Mouse (Mus musculus): ENCODE measurements around the gene Plcb4. TPM values are rescaled to one million over a fixed set of nuclear protein-coding genes. Genes with fewer than 3 reads are reported as not detected.

Gene Plcb4
- polyA plus RNA-seq, 1 experiment from 2014 or later, result 12.7 TPM

GRCm38 (mm10) chr2:135652040-135652439 lies 6.8 kb upstream of the Plcb4 start:
- Histone ChIP-seq H3K9me3 (no peaks in the 10 kb centered on the region), H3K27me3 (replicated peaks) (no peaks in the 10 kb centered on the region), H3K4me1 (replicated peaks) (no peaks in the 10 kb centered on the region), H3K36me3 (no peaks in the 10 kb centered on the region), H3K4me2 (replicated peaks) (no peak overlapping the region), H3K4me3 (replicated peaks) (no peak overlapping the region), H3K9ac (no peak overlapping the region), H3K27ac (no peak overlapping the region)
- 88% methylated on average over 6 of the region's 6 CpGs for WGBS
- ATAC-seq, result no peak

GRCm38 (mm10) chr2:135652451-135652850 lies 6.4 kb upstream of the Plcb4 start:
- Histone ChIP-seq H3K4me1 (replicated peaks) (no peaks in the 10 kb centered on the region), H3K4me2 (replicated peaks) (no peak overlapping the region), H3K27me3 (replicated peaks) (no peaks in the 10 kb centered on the region), H3K4me3 (replicated peaks) (no peak overlapping the region), H3K9me3 (no peaks in the 10 kb centered on the region), H3K9ac (no peak overlapping the region), H3K27ac (no peak overlapping the region), H3K36me3 (no peaks in the 10 kb centered on the region)
- no peak for ATAC-seq
- WGBS, result 81% methylated on average over 4 of the region's 4 CpGs

- Histone ChIP-seq H3K4me3 (replicated peaks) (no peak overlapping the region), H3K4me2 (replicated peaks) (no peak overlapping the region), H3K4me1 (replicated peaks) (no peaks in the 10 kb centered on the region), H3K36me3 (no peaks in the 10 kb centered on the region), H3K27ac (no peak overlapping the region), H3K9ac (no peak overlapping the region), H3K9me3 (no peaks in the 10 kb centered on the region), H3K27me3 (replicated peaks) (no peaks in the 10 kb centered on the region)
- WGBS, result 81% methylated on average over 1 of the region's 1 CpGs
- no peak for ATAC-seq
Observed at GRCm38 (mm10) chr2:135655948-135656347, 2.9 kb upstream of the Plcb4 start.

GRCm38 (mm10) chr2:135656586-135656985 lies 2.2 kb upstream of the Plcb4 start:
- H3K27me3 ChIP-seq (replicated peaks), result no peaks in the 10 kb centered on the region
- H3K4me1 ChIP-seq (replicated peaks), result no peaks in the 10 kb centered on the region
- H3K4me2 ChIP-seq (replicated peaks), result no peak overlapping the region
- no peak overlapping the region for H3K27ac ChIP-seq
- no peaks in the 10 kb centered on the region for H3K36me3 ChIP-seq
- 62% methylated on average over 6 of the region's 6 CpGs for WGBS
- H3K4me3 ChIP-seq (replicated peaks), result no peak overlapping the region
- no peaks in the 10 kb centered on the region for H3K9me3 ChIP-seq
- no peak for ATAC-seq
- no peak overlapping the region for H3K9ac ChIP-seq

GRCm38 (mm10) chr2:135659391-135660180 lies 775 bp downstream of the Plcb4 start:
- H3K27me3 ChIP-seq (replicated peaks), result no peaks in the 10 kb centered on the region
- H3K27ac ChIP-seq, result peak overlapping the region; percentile 90
- H3K4me2 ChIP-seq (replicated peaks), result peak overlapping the region; percentile 91
- no peaks in the 10 kb centered on the region for H3K9me3 ChIP-seq
- H3K36me3 ChIP-seq, result no peaks in the 10 kb centered on the region
- peak overlapping the region; percentile 77 for H3K4me3 ChIP-seq (replicated peaks)
- no peaks in the 10 kb centered on the region for H3K4me1 ChIP-seq (replicated peaks)
- WGBS, result under 1% methylated on average over 68 of the region's 97 CpGs
- H3K9ac ChIP-seq, result peak overlapping the region; percentile 86
- ATAC-seq, result peak; percentile 84

- Histone ChIP-seq H3K27ac (no peak overlapping the region), H3K4me2 (replicated peaks) (no peak overlapping the region)
Observed at GRCm38 (mm10) chr2:135660816-135661215, 2.0 kb downstream of the Plcb4 start.

GRCm38 (mm10) chr2:135663785-135664184 lies 5.0 kb downstream of the Plcb4 start:
- no peak overlapping the region for H3K4me3 ChIP-seq (replicated peaks)
- no peaks in the 10 kb centered on the region for H3K27me3 ChIP-seq (replicated peaks)
- ATAC-seq, result no peak
- 77% methylated on average over 1 of the region's 1 CpGs for WGBS
- H3K4me2 ChIP-seq (replicated peaks), result no peak overlapping the region
- H3K4me1 ChIP-seq (replicated peaks), result no peaks in the 10 kb centered on the region
- H3K9me3 ChIP-seq, result no peaks in the 10 kb centered on the region
- no peaks in the 10 kb centered on the region for H3K36me3 ChIP-seq
- no peak overlapping the region for H3K9ac ChIP-seq
- no peak overlapping the region for H3K27ac ChIP-seq

More at GRCm38 (mm10) chr2:135660816-135661215, 2.0 kb downstream of the Plcb4 start:
- no peak overlapping the region for H3K4me3 ChIP-seq (replicated peaks)
- no peak overlapping the region for H3K9ac ChIP-seq
- 60% methylated on average over 4 of the region's 4 CpGs for WGBS
- H3K9me3 ChIP-seq, result no peaks in the 10 kb centered on the region
- no peaks in the 10 kb centered on the region for H3K4me1 ChIP-seq (replicated peaks)
- H3K27me3 ChIP-seq (replicated peaks), result no peaks in the 10 kb centered on the region
- H3K36me3 ChIP-seq, result no peaks in the 10 kb centered on the region
- ATAC-seq, result no peak

GRCm38 (mm10) chr2:135667496-135667895 lies 8.7 kb downstream of the Plcb4 start:
- Histone ChIP-seq H3K4me3 (replicated peaks) (no peak overlapping the region), H3K27me3 (replicated peaks) (no peaks in the 10 kb centered on the region), H3K27ac (no peak overlapping the region), H3K4me2 (replicated peaks) (no peak overlapping the region), H3K9ac (no peak overlapping the region), H3K4me1 (replicated peaks) (no peaks in the 10 kb centered on the region), H3K36me3 (no peaks in the 10 kb centered on the region), H3K9me3 (no peaks in the 10 kb centered on the region)
- WGBS, result 92% methylated on average over 2 of the region's 2 CpGs
- ATAC-seq, result no peak

GRCm38 (mm10) chr2:135672459-135673104 lies 13.8 kb downstream of the Plcb4 start:
- no peaks in the 10 kb centered on the region for H3K9me3 ChIP-seq
- H3K4me1 ChIP-seq (replicated peaks), result no peaks in the 10 kb centered on the region
- no peak overlapping the region for H3K4me2 ChIP-seq (replicated peaks)
- H3K36me3 ChIP-seq, result no peaks in the 10 kb centered on the region
- WGBS, result 70% methylated on average over 10 of the region's 10 CpGs
- H3K4me3 ChIP-seq (replicated peaks), result no peak overlapping the region
- no peaks in the 10 kb centered on the region for H3K27me3 ChIP-seq (replicated peaks)
- no peak for ATAC-seq
- H3K27ac ChIP-seq, result no peak overlapping the region
- no peak overlapping the region for H3K9ac ChIP-seq

- H3K27ac ChIP-seq, result no peak overlapping the region
- no peaks in the 10 kb centered on the region for H3K4me1 ChIP-seq (replicated peaks)
- no peaks in the 10 kb centered on the region for H3K27me3 ChIP-seq (replicated peaks)
- H3K4me2 ChIP-seq (replicated peaks), result no peak overlapping the region
- 80% methylated on average over 8 of the region's 8 CpGs for WGBS
- ATAC-seq, result no peak
- H3K9ac ChIP-seq, result no peak overlapping the region
- H3K9me3 ChIP-seq, result no peaks in the 10 kb centered on the region
- H3K4me3 ChIP-seq (replicated peaks), result no peak overlapping the region
- H3K36me3 ChIP-seq, result no peaks in the 10 kb centered on the region
Observed at GRCm38 (mm10) chr2:135673649-135674048, 14.8 kb downstream of the Plcb4 start.

GRCm38 (mm10) chr2:135675284-135675683 lies 16.5 kb downstream of the Plcb4 start:
- no peaks in the 10 kb centered on the region for H3K27me3 ChIP-seq (replicated peaks)
- no peak for ATAC-seq
- H3K9ac ChIP-seq, result no peak overlapping the region
- H3K4me3 ChIP-seq (replicated peaks), result no peak overlapping the region
- H3K36me3 ChIP-seq, result no peaks in the 10 kb centered on the region
- H3K9me3 ChIP-seq, result no peaks in the 10 kb centered on the region
- H3K27ac ChIP-seq, result no peak overlapping the region
- H3K4me1 ChIP-seq (replicated peaks), result no peaks in the 10 kb centered on the region
- 85% methylated on average over 5 of the region's 5 CpGs for WGBS
- H3K4me2 ChIP-seq (replicated peaks), result no peak overlapping the region

- Histone ChIP-seq H3K9ac (no peak overlapping the region), H3K36me3 (no peaks in the 10 kb centered on the region), H3K4me2 (replicated peaks) (no peak overlapping the region), H3K9me3 (no peaks in the 10 kb centered on the region), H3K27ac (no peak overlapping the region), H3K27me3 (replicated peaks) (no peaks in the 10 kb centered on the region), H3K4me3 (replicated peaks) (no peak overlapping the region), H3K4me1 (replicated peaks) (no peaks in the 10 kb centered on the region)
- 80% methylated on average over 8 of the region's 8 CpGs for whole genome bisulfite sequencing
- ATAC-seq, result no peak
Observed at GRCm38 (mm10) chr2:135676978-135677501, 18.2 kb downstream of the Plcb4 start.
